Mouse (Mus musculus) heart, adult 2 months (tissue): ENCODE measurements around the gene Clrn2. TPM values are rescaled to one million over a fixed set of nuclear protein-coding genes. Genes with fewer than 3 reads are reported as not detected.

Experiments
- DNase-seq, 2 experiments: peaks; one replicate each; pipeline ENCODE4 v3.0.0; 2021
- H3K27ac ChIP-seq: fragments of 200-600 bp; 2 replicates; pipeline ENCODE4 v1.8.1; 2022
- H3K27me3 ChIP-seq: fragments of 200-500 bp; 2 replicates; pipeline ENCODE4 v1.6.1; 2012; ENCODE audit warnings: mild to moderate bottlenecking, low read length, inconsistent platforms, mixed read lengths; ENCODE audit not compliant: control insufficient read depth, insufficient read depth
- H3K36me3 ChIP-seq: fragments of 200-500 bp; 2 replicates; pipeline ENCODE4 v1.6.1; 2012; ENCODE audit warnings: low read length, inconsistent platforms; ENCODE audit not compliant: control insufficient read depth, insufficient read depth
- H3K4me1 ChIP-seq: fragments of 200-500 bp; 2 replicates; pipeline ENCODE4 v1.6.1; 2011; ENCODE audit warnings: low read length; ENCODE audit not compliant: control insufficient read depth, insufficient read depth
- H3K4me3 ChIP-seq: fragments of 200-600 bp; 2 replicates; pipeline ENCODE4 v1.8.1; 2022
- H3K79me2 ChIP-seq: fragments of 200-500 bp; replicated peaks from 2 replicates; pipeline ENCODE4 v1.6.1; 2012; ENCODE audit warnings: mild to moderate bottlenecking, inconsistent platforms, low read length, moderate library complexity, mixed read lengths; ENCODE audit not compliant: control insufficient read depth, insufficient read depth
- H3K9ac ChIP-seq: fragments of 200-500 bp; 2 replicates; pipeline ENCODE4 v1.6.1; 2012; ENCODE audit warnings: low read depth, mild to moderate bottlenecking, control low read depth, inconsistent platforms, low read length, mixed read lengths
- CTCF ChIP-seq: fragments of 200-600 bp; IDR thresholded peaks from 2 replicates; pipeline ENCODE4 v1.8.1; 2022; ENCODE audit warnings: antibody characterized with exemption, mild to moderate bottlenecking, moderate library complexity
- EP300 ChIP-seq: fragments of 200-500 bp; IDR thresholded peaks from 2 replicates; pipeline ENCODE4 v1.6.1; 2011; ENCODE audit warnings: low read depth, low read length, control low read depth; ENCODE audit not compliant: insufficient read depth
- POLR2A ChIP-seq: fragments of 200-500 bp; IDR thresholded peaks from 2 replicates; pipeline ENCODE4 v1.6.1; 2011; ENCODE audit warnings: mild to moderate bottlenecking, low read depth, low read length, control low read depth; ENCODE audit not compliant: insufficient read depth
- WGBS: fragments of 180-500 bp; shearing (Covaris S2); methylation state at CpG from one replicate; pipeline ENCODE4 v1.1.7; 2018; 5-methylcytosine and 5-hydroxymethylcytosine counted together
- intact Hi-C: fragments of 180-260 bp; cut with DNase I; formaldehyde crosslinking; loops from one replicate; pipeline ENCODE4 v1.15.1; 2025
- polyA plus RNA-seq: library from polyadenylated mRNA; depleted of rRNA; stranded (reverse); fragments of >200 nt; gene quantifications from 2 replicates; pipeline ENCODE4 v1.2.3, GENCODE M21; 2012
- total RNA-seq, 2 experiments: library from RNA; stranded (reverse); gene quantifications; 2 replicates each; pipeline ENCODE4 v1.2.3; 2021

The Clrn2 gene
- total and polyA plus RNA-seq, 3 experiments = not detected

- intact Hi-C loops = no loop called here
- Histone ChIP-seq H3K4me1 (peaks cover 2% of the 10 kb centered on the region; the same call in 1 of the 2 replicates), H3K27me3 (no peaks in the 10 kb centered on the region), H3K36me3 (no peaks in the 10 kb centered on the region), H3K9ac (no peak overlapping the region), H3K79me2 (no peaks in the 10 kb centered on the region), H3K4me3 (no peak overlapping the region), H3K27ac (no peak overlapping the region)
- TF ChIP-seq EP300 (no peak), CTCF (no peak), POLR2A (no peak)
- no peak for DNase-seq
- 78% methylated on average over 3 of the region's 3 CpGs for WGBS
Observed at GRCm38 (mm10) chr5:45495429-45495975, 42.0 kb downstream of the Clrn2 start.

- DNase-seq = no peak
- H3K27ac ChIP-seq = no peak overlapping the region
- no peaks in the 10 kb centered on the region for H3K79me2 ChIP-seq
- H3K4me1 ChIP-seq = peaks cover 2% of the 10 kb centered on the region; the same call in 1 of the 2 replicates
- no peak for TF ChIP-seq CTCF
- no peak for TF ChIP-seq EP300
- no peak for TF ChIP-seq POLR2A
- H3K36me3 ChIP-seq = no peaks in the 10 kb centered on the region
- intact Hi-C loops = no loop called here
- H3K9ac ChIP-seq = no peak overlapping the region
- H3K27me3 ChIP-seq = no peaks in the 10 kb centered on the region
- no peak overlapping the region for H3K4me3 ChIP-seq
Observed at GRCm38 (mm10) chr5:45496042-45496441, 42.5 kb downstream of the Clrn2 start.

- Histone ChIP-seq H3K9ac (no peak overlapping the region), H3K79me2 (no peaks in the 10 kb centered on the region), H3K4me3 (no peak overlapping the region), H3K27ac (no peak overlapping the region), H3K4me1 (peaks cover 2% of the 10 kb centered on the region; the same call in 1 of the 2 replicates), H3K36me3 (no peaks in the 10 kb centered on the region), H3K27me3 (no peaks in the 10 kb centered on the region)
- intact Hi-C loops = no loop called here
- DNase-seq = no peak
- TF ChIP-seq EP300 = no peak
- no peak for TF ChIP-seq CTCF
- TF ChIP-seq POLR2A = no peak
- 83% methylated on average over 4 of the region's 4 CpGs for WGBS
Observed at GRCm38 (mm10) chr5:45496479-45496878, 42.9 kb downstream of the Clrn2 start.

- WGBS = 77% methylated on average over 12 of the region's 12 CpGs
- Histone ChIP-seq H3K4me1 (peaks cover 2% of the 10 kb centered on the region; the same call in 1 of the 2 replicates), H3K36me3 (no peaks in the 10 kb centered on the region), H3K9ac (no peak overlapping the region), H3K4me3 (no peak overlapping the region), H3K27me3 (no peaks in the 10 kb centered on the region), H3K79me2 (no peaks in the 10 kb centered on the region), H3K27ac (no peak overlapping the region)
- TF ChIP-seq CTCF = no peak
- no peak for TF ChIP-seq EP300
- TF ChIP-seq POLR2A = no peak
- intact Hi-C loops = no loop called here
- no peak for DNase-seq
Observed at GRCm38 (mm10) chr5:45496930-45497550, 43.5 kb downstream of the Clrn2 start.

- DNase-seq = no peak
- TF ChIP-seq CTCF = no peak
- TF ChIP-seq POLR2A = no peak
- no peak for TF ChIP-seq EP300
- no peaks in the 10 kb centered on the region for H3K27me3 ChIP-seq
- 82% methylated on average over 5 of the region's 5 CpGs for WGBS
- intact Hi-C loops = no loop called here
- no peak overlapping the region for H3K27ac ChIP-seq
- H3K79me2 ChIP-seq = no peaks in the 10 kb centered on the region
- no peak overlapping the region for H3K4me3 ChIP-seq
- H3K4me1 ChIP-seq = peaks cover 2% of the 10 kb centered on the region; the same call in 1 of the 2 replicates
- H3K36me3 ChIP-seq = no peaks in the 10 kb centered on the region
- no peak overlapping the region for H3K9ac ChIP-seq
Observed at GRCm38 (mm10) chr5:45497564-45497963, 44.0 kb downstream of the Clrn2 start.

- Histone ChIP-seq H3K4me1 (no peaks in the 10 kb centered on the region), H3K79me2 (no peaks in the 10 kb centered on the region), H3K4me3 (no peak overlapping the region), H3K36me3 (no peaks in the 10 kb centered on the region), H3K27me3 (no peaks in the 10 kb centered on the region), H3K27ac (no peak overlapping the region), H3K9ac (no peak overlapping the region)
- TF ChIP-seq POLR2A (no peak), EP300 (no peak), CTCF (no peak)
- DNase-seq = no peak
- 78% methylated on average over 7 of the region's 7 CpGs for WGBS
- intact Hi-C loops = no loop called here
Observed at GRCm38 (mm10) chr5:45510071-45510470, 56.5 kb downstream of the Clrn2 start.
